Mouse (Mus musculus): ENCODE results near the gene Inpp5b. TPM values are rescaled to one million over a fixed set of nuclear protein-coding genes. Genes with fewer than 3 reads are reported as not detected.
"Not testable (repeated sequence)": the region's sequence is repeated elsewhere in the genome, so short reads cannot be mapped to it uniquely, and the experiment has no call there.

Gene Inpp5b
- polyA plus RNA-seq, 1 experiment from 2014 or later = 15.6 TPM

DNA sequence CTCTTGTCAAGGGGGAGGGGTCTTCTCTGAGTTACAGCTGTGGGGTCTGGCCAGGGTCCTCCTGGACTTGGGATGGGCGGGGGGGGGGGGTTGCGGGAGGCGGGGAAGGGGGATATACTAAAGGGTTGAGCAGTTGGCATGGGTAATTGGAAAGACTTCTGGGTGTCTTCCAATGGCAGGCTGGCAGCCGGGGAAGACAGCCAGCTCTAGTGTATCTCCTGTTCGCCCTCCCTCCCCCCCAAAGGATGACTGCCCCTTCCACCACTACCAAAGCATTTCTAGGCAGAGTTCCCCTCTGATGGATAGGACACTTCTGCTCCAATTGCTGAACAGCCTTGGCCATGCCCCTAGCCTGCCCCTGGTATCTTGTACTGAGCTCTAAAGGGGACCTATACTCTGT lies 39.7 kb upstream of the Inpp5b start:
- ATAC-seq (no peak), DNase-seq (ENCODE audit: low read depth, low spot score) (no peak)
- CTCF ChIA-PET = interaction anchor here (0.9 to 1.8 kb wide), 3 partner anchors 8 to 17 kb away, joined by 3 to 5 read pairs (median 4); partner anchors contain the start of gene Utp11
- no peaks in the 10 kb centered on the region for H3K27me3 ChIP-seq
- TF ChIP-seq CTCF (IDR thresholded peaks at IDR 0.05) = no peak
- POLR2A ChIA-PET = interaction anchor here (0.7 kb wide), 1 partner anchor 16 kb away, joined by 5 read pairs; no protein-coding TSS in a partner anchor
- in situ Hi-C loops (cut with MboI; ENCODE audit: low pct_unique_long_range_greater_than_20kb) = no loop called here

DNA sequence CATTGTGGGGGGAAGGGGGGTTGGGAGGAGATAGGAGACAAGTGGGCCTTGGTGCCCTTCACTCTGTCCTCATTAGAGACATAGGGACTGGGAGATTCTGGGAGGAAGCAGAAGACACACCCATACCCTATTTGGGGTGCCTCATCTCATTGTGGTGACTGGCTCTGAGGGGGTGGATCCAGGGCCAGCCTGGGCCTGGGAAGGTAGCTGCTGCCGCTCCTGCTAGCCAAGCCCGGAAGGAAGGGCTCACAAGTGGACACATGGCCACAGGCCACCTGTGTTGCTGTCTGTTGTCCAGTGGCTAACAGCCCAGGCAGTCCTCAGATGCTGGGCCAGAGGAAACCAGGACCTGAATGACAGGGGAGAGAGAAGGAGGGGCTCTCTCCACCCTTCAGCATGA lies 38.2 kb upstream of the Inpp5b start:
- in situ Hi-C loops (cut with MboI; ENCODE audit: low pct_unique_long_range_greater_than_20kb) = no loop called here
- ATAC-seq = no peak
- no peak for DNase-seq (ENCODE audit: low read depth, low spot score)
- CTCF ChIA-PET = interaction anchor here (1.8 kb wide), 1 partner anchor 18 kb away, joined by 5 read pairs; no protein-coding TSS in a partner anchor
- no peak for TF ChIP-seq CTCF (IDR thresholded peaks at IDR 0.05)
- no peaks in the 10 kb centered on the region for H3K27me3 ChIP-seq
- POLR2A ChIA-PET = no interaction called here

GRCm38 (mm10) chr4:124703881-124704796 lies 37.5 kb upstream of the Inpp5b start:
- in situ Hi-C loops (cut with MboI; ENCODE audit: low pct_unique_long_range_greater_than_20kb) = no loop called here
- no peak for TF ChIP-seq CTCF (IDR thresholded peaks at IDR 0.05)
- ATAC-seq (no peak), DNase-seq (ENCODE audit: low read depth, low spot score) (no peak)
- POLR2A ChIA-PET = no interaction called here
- no peaks in the 10 kb centered on the region for H3K27me3 ChIP-seq
- CTCF ChIA-PET = no interaction called here

GRCm38 (mm10) chr4:124704797-124705474 lies 36.7 kb upstream of the Inpp5b start:
- DNase-seq (ENCODE audit: low read depth, low spot score) (no peak), ATAC-seq (no peak)
- in situ Hi-C loops (cut with MboI; ENCODE audit: low pct_unique_long_range_greater_than_20kb) = no loop called here
- ChIA-PET POLR2A (interaction anchor here (0.6 kb wide), 1 partner anchor 220 kb away, joined by 5 read pairs; no protein-coding TSS in a partner anchor), CTCF (no interaction called here)
- H3K27me3 ChIP-seq = no peaks in the 10 kb centered on the region
- no peak for TF ChIP-seq CTCF (IDR thresholded peaks at IDR 0.05)

DNA sequence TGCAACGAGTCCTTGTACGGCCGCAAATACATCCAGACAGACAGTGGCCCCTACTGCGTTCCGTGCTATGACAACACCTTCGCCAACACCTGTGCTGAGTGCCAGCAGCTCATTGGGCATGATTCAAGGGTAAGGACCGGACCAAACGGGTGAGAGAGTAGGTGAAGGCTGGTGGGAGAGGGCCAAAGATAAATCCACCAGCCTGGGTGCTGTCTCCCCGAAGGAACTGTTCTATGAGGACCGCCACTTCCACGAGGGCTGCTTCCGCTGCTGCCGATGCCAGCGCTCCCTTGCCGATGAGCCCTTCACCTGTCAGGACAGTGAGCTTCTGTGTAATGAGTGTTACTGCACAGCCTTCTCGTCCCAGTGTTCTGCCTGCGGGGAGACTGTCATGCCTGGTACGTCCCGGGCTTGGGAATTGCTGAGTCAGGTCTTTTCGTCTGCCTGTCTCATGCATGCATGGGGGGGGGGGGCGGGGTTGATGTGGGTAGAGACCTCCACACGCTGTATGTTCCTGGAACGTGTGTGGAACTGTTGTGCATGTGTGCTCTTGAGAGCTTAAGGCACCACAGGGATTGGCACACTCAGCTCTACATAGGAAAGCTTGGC lies 35.9 kb upstream of the Inpp5b start:
- no peaks in the 10 kb centered on the region for H3K27me3 ChIP-seq
- in situ Hi-C loops (cut with MboI; ENCODE audit: low pct_unique_long_range_greater_than_20kb) = no loop called here
- ChIA-PET CTCF (no interaction called here), POLR2A (interaction anchor here (0.6 kb wide), 2 partner anchors 23 to 221 kb away, joined by 4 to 5 read pairs; no protein-coding TSS in a partner anchor)
- DNase-seq (ENCODE audit: low read depth, low spot score) (no peak), ATAC-seq (no peak)
- no peak for TF ChIP-seq CTCF (IDR thresholded peaks at IDR 0.05)

- CTCF ChIA-PET; DNase-seq (ENCODE audit: low read depth, low spot score); in situ Hi-C loops (cut with MboI; ENCODE audit: low pct_unique_long_range_greater_than_20kb); H3K27me3 ChIP-seq; ATAC-seq; POLR2A ChIA-PET: not testable (repeated sequence)
Observed at GRCm38 (mm10) chr4:124707381-124708199, 34.1 kb upstream of the Inpp5b start.

- ATAC-seq; DNase-seq (ENCODE audit: low read depth, low spot score): not testable (repeated sequence)
Observed at GRCm38 (mm10) chr4:124708200-124708517, 33.5 kb upstream of the Inpp5b start.

DNA sequence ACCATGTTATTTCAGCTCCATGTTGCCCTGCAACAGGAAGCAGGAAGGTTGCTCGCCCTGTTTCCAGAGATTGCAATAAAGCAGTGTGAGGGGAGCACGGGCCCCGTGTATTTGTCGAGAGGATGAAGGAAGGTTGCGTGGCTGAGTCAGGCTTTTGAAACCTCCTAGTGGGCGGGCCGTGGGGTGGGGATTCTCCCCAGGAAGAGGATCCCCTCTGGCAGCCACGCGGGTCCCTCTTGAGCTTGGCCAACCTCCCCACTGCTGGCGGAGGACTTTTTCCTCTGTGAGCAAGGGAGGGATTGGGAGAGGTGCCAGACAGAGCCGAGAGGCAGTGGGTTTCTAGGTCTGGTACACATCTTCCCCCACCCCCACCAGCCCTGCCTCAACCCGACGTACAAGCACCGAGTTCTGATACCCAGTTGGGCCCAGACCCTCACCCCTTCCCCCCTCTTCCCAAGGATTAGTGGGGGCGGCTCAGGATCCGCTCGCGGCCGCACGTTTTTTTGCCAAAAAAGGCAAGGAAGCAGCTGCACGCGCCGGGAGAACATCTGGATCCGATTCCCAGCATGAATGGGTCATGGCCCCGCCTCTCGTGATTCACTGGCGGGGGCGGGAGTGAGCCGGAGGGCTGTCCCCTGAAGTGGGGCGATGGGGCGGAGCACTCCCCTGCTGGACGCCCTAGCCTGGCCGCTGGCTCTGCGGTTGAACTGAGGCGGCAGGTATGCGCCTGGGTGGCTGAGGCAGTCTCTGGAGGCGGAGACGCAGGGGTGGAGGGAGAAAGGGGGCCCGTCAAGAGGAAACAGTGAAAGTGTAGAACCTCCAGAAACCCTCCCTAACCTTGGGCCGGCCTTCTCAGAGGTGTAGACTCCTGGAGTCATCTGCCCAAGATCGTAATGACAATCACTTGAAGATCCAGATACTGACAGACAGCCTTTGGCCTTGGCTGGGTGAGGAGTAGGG lies 32.9 kb upstream of the Inpp5b start:
- in situ Hi-C loops (cut with MboI; ENCODE audit: low pct_unique_long_range_greater_than_20kb) = no loop called here
- DNase-seq (ENCODE audit: low read depth, low spot score) (no peak), ATAC-seq (peak; percentile 95)
- no peaks in the 10 kb centered on the region for H3K27me3 ChIP-seq
- CTCF ChIA-PET = no interaction called here
- POLR2A ChIA-PET = interaction anchor here (1.4 kb wide), 1 partner anchor 8 kb away, joined by 4 read pairs; the partner anchor contains the start of gene Fhl3
- no peak for TF ChIP-seq CTCF (IDR thresholded peaks at IDR 0.05)

More at GRCm38 (mm10) chr4:124708200-124708517, 33.5 kb upstream of the Inpp5b start:
- POLR2A ChIA-PET; H3K27me3 ChIP-seq; in situ Hi-C loops (cut with MboI; ENCODE audit: low pct_unique_long_range_greater_than_20kb); CTCF ChIA-PET: not testable (repeated sequence)

- no peak for TF ChIP-seq CTCF (IDR thresholded peaks at IDR 0.05)
- H3K27me3 ChIP-seq = no peaks in the 10 kb centered on the region
- in situ Hi-C loops (cut with MboI; ENCODE audit: low pct_unique_long_range_greater_than_20kb) = no loop called here
- ATAC-seq = no peak
- CTCF ChIA-PET = interaction anchor here (1.5 to 1.6 kb wide), 3 partner anchors 8 to 15 kb away, joined by 4 to 5 read pairs (median 4); no protein-coding TSS in a partner anchor
- POLR2A ChIA-PET = interaction anchor here (0.6 to 1.4 kb wide), 2 partner anchors 9 to 51 kb away, joined by 4 read pairs; partner anchors contain the start of gene Fhl3
- no peak for DNase-seq (ENCODE audit: low read depth, low spot score)
Observed at GRCm38 (mm10) chr4:124709961-124710446, 31.6 kb upstream of the Inpp5b start.
